Mouse (Mus musculus): ENCODE data around the gene Thegl. TPM values are rescaled to one million over a fixed set of nuclear protein-coding genes. Genes with fewer than 3 reads are reported as not detected.

The Thegl gene
- total and polyA plus RNA-seq, 2 experiments from 2014 or later: not detected

GRCm38 (mm10) chr5:76974554-76975285, 41.1 kb upstream of the Thegl start, which contains the start of gene Srp72:
Gene Srp72 (plus strand): TSS chr5:76974683.
- ATAC-seq (ENCODE audit: insufficient read depth, low read depth) (peak; percentile 96), DNase-seq (ENCODE audit: low spot score) (peak; percentile 93)
- peak within 1 kb of the TSS; percentile 93 for H3K4me2 ChIP-seq (ENCODE audit: low read depth, low read length)
- peak within 1 kb of the TSS; percentile 89 for H3K4me3 ChIP-seq (ENCODE audit: low read depth, low read length)
- peak within 1 kb of the TSS; percentile 94 for H3K27ac ChIP-seq (ENCODE audit: low read depth)
- no peaks in the 10 kb centered on the region for H3K27me3 ChIP-seq (ENCODE audit: control insufficient read depth, insufficient read depth, low read length)
- peak within 1 kb of the TSS; percentile 87 for H3K9ac ChIP-seq (replicated peaks; ENCODE audit: low read depth, low read length)
- 0 out of 2 replicates have a peak, but pooled peaks have one; percentile 55 for TF ChIP-seq EP300 (IDR thresholded peaks at IDR 0.05; ENCODE audit: low read depth)
- no peak for TF ChIP-seq CTCF (IDR thresholded peaks at IDR 0.05; ENCODE audit: low read depth)
- H3K36me3 ChIP-seq (replicated peaks; ENCODE audit: control insufficient read depth, insufficient read depth, low read length): peaks cover 39% of the 10 kb centered on the region
- under 1% methylated on average over 59 of the region's 60 CpGs for WGBS
- no peaks in the 10 kb centered on the region for H3K9me3 ChIP-seq (replicated peaks; ENCODE audit: control insufficient read depth, low read length)
- peaks cover 11% of the 10 kb centered on the region for H3K4me1 ChIP-seq (ENCODE audit: control insufficient read depth, insufficient read depth)

GRCm38 (mm10) chr5:76975736-76976135, 40.1 kb upstream of the Thegl start:
- no peak overlapping the region for H3K27ac ChIP-seq (ENCODE audit: low read depth)
- H3K4me2 ChIP-seq (ENCODE audit: low read depth, low read length): peak overlapping the region; percentile 93
- peaks cover 11% of the 10 kb centered on the region for H3K4me1 ChIP-seq (ENCODE audit: control insufficient read depth, insufficient read depth)
- ATAC-seq (ENCODE audit: insufficient read depth, low read depth) (no peak), DNase-seq (ENCODE audit: low spot score) (no peak)
- TF ChIP-seq CTCF (IDR thresholded peaks at IDR 0.05; ENCODE audit: low read depth) (no peak), EP300 (IDR thresholded peaks at IDR 0.05; ENCODE audit: low read depth) (no peak)
- H3K9me3 ChIP-seq (replicated peaks; ENCODE audit: control insufficient read depth, low read length): no peaks in the 10 kb centered on the region
- H3K4me3 ChIP-seq (ENCODE audit: low read depth, low read length): peak overlapping the region; percentile 89
- 0 out of 2 replicates have a peak overlapping the region, but pooled peaks have one; percentile 87 for H3K9ac ChIP-seq (replicated peaks; ENCODE audit: low read depth, low read length)
- no peaks in the 10 kb centered on the region for H3K27me3 ChIP-seq (ENCODE audit: control insufficient read depth, insufficient read depth, low read length)
- 80% methylated on average over 8 of the region's 8 CpGs for WGBS
- H3K36me3 ChIP-seq (replicated peaks; ENCODE audit: control insufficient read depth, insufficient read depth, low read length): peaks cover 40% of the 10 kb centered on the region

GRCm38 (mm10) chr5:76984015-76984414, 31.8 kb upstream of the Thegl start:
- Histone ChIP-seq H3K9me3 (replicated peaks; ENCODE audit: control insufficient read depth, low read length) (no peaks in the 10 kb centered on the region), H3K4me3 (ENCODE audit: low read depth, low read length) (no peak overlapping the region), H3K4me2 (ENCODE audit: low read depth, low read length) (no peak overlapping the region), H3K36me3 (replicated peaks; ENCODE audit: control insufficient read depth, insufficient read depth, low read length) (peaks cover 83% of the 10 kb centered on the region), H3K4me1 (ENCODE audit: control insufficient read depth, insufficient read depth) (no peaks in the 10 kb centered on the region), H3K27me3 (ENCODE audit: control insufficient read depth, insufficient read depth, low read length) (no peaks in the 10 kb centered on the region), H3K9ac (replicated peaks; ENCODE audit: low read depth, low read length) (no peak overlapping the region), H3K27ac (ENCODE audit: low read depth) (no peak overlapping the region)
- DNase-seq (ENCODE audit: low spot score) (no peak), ATAC-seq (ENCODE audit: insufficient read depth, low read depth) (no peak)
- 88% methylated on average over 11 of the region's 11 CpGs for WGBS
- TF ChIP-seq CTCF (IDR thresholded peaks at IDR 0.05; ENCODE audit: low read depth) (no peak), EP300 (IDR thresholded peaks at IDR 0.05; ENCODE audit: low read depth) (no peak)

GRCm38 (mm10) chr5:76990789-76991188, 25.0 kb upstream of the Thegl start:
- Histone ChIP-seq H3K4me1 (ENCODE audit: control insufficient read depth, insufficient read depth) (no peaks in the 10 kb centered on the region), H3K9me3 (replicated peaks; ENCODE audit: control insufficient read depth, low read length) (no peaks in the 10 kb centered on the region), H3K9ac (replicated peaks; ENCODE audit: low read depth, low read length) (no peak overlapping the region), H3K36me3 (replicated peaks; ENCODE audit: control insufficient read depth, insufficient read depth, low read length) (peaks cover 82% of the 10 kb centered on the region), H3K4me3 (ENCODE audit: low read depth, low read length) (no peak overlapping the region), H3K27ac (ENCODE audit: low read depth) (no peak overlapping the region), H3K4me2 (ENCODE audit: low read depth, low read length) (no peak overlapping the region), H3K27me3 (ENCODE audit: control insufficient read depth, insufficient read depth, low read length) (no peaks in the 10 kb centered on the region)
- DNase-seq (ENCODE audit: low spot score): no peak
- TF ChIP-seq CTCF (IDR thresholded peaks at IDR 0.05; ENCODE audit: low read depth) (no peak), EP300 (IDR thresholded peaks at IDR 0.05; ENCODE audit: low read depth) (no peak)
- ATAC-seq (ENCODE audit: insufficient read depth, low read depth): no peak
- 89% methylated on average over 3 of the region's 3 CpGs for WGBS

GRCm38 (mm10) chr5:76993174-76993814, 22.5 kb upstream of the Thegl start:
- Histone ChIP-seq H3K27ac (ENCODE audit: low read depth) (no peak overlapping the region), H3K27me3 (ENCODE audit: control insufficient read depth, insufficient read depth, low read length) (no peaks in the 10 kb centered on the region)
- 96% methylated on average over 5 of the region's 5 CpGs for WGBS

More at GRCm38 (mm10) chr5:76993174-76993814, 22.5 kb upstream of the Thegl start:
- H3K36me3 ChIP-seq (replicated peaks; ENCODE audit: control insufficient read depth, insufficient read depth, low read length): peaks cover 86% of the 10 kb centered on the region
- no peaks in the 10 kb centered on the region for H3K4me1 ChIP-seq (ENCODE audit: control insufficient read depth, insufficient read depth)
- TF ChIP-seq EP300 (IDR thresholded peaks at IDR 0.05; ENCODE audit: low read depth) (no peak), CTCF (IDR thresholded peaks at IDR 0.05; ENCODE audit: low read depth) (no peak)
- no peak overlapping the region for H3K4me3 ChIP-seq (ENCODE audit: low read depth, low read length)
- ATAC-seq (ENCODE audit: insufficient read depth, low read depth) (no peak), DNase-seq (ENCODE audit: low spot score) (no peak)
- H3K4me2 ChIP-seq (ENCODE audit: low read depth, low read length): no peak overlapping the region
- no peak overlapping the region for H3K9ac ChIP-seq (replicated peaks; ENCODE audit: low read depth, low read length)
- H3K9me3 ChIP-seq (replicated peaks; ENCODE audit: control insufficient read depth, low read length): no peaks in the 10 kb centered on the region

Data from heart, postnatal 0 days (tissue).